Mouse (Mus musculus) fibroblast of lung, adult 2 months (primary cell): ENCODE measurements around the gene Folr2.

Experiments
- DNase-seq: peaks from one replicate; pipeline ENCODE4 v3.0.0-alpha.2; 2011; ENCODE audit warnings: low read depth

Gene Folr2

DNA sequence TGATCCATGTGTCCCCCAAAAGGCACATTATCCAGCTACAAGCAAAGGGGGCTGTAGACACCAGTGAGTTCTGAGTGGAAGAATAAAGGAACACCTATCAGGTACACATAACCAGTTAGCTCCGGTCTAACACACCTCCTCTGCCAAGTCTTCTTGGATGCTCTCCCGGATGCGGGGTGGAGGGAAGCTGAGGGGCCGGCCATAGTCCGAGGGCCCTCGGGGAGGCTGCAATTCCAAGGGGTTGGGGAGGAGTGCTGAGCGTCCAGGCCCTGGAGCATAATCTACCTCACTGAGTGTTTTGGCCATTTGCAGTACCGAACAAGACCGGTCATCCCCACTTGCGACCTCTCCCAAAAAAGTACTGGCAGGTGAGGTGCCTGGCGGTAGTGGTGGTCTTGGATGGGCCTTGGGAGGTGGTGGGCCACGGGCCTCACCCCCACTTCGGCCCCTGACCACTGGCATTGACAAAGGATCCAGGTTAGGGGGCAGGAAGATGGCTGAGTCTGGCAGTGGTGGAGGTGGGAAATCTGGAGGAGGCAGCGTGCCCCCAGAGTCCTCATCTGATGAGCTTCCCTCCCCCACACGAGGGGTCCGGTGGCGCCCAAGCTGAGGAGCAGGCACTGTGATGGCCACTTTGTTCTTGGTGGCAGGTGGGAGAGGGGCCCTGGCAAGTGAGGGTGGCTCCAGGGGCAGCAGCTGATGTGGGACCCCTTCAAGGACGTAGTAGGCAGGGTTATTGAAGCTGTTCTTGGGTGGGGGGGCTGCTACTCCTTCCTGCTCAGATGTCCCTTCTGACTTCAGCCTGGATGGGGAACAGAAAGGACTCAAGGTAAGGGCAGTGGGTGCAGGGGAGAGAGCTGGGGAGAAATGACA lies 33.0 kb downstream of the Folr2 start:
- no peak for DNase-seq

GRCm38 (mm10) chr7:101822836-101823757 lies 33.9 kb downstream of the Folr2 start:
- DNase-seq = no peak

GRCm38 (mm10) chr7:101821571-101822501 lies 35.2 kb downstream of the Folr2 start:
- DNase-seq = no peak

DNA sequence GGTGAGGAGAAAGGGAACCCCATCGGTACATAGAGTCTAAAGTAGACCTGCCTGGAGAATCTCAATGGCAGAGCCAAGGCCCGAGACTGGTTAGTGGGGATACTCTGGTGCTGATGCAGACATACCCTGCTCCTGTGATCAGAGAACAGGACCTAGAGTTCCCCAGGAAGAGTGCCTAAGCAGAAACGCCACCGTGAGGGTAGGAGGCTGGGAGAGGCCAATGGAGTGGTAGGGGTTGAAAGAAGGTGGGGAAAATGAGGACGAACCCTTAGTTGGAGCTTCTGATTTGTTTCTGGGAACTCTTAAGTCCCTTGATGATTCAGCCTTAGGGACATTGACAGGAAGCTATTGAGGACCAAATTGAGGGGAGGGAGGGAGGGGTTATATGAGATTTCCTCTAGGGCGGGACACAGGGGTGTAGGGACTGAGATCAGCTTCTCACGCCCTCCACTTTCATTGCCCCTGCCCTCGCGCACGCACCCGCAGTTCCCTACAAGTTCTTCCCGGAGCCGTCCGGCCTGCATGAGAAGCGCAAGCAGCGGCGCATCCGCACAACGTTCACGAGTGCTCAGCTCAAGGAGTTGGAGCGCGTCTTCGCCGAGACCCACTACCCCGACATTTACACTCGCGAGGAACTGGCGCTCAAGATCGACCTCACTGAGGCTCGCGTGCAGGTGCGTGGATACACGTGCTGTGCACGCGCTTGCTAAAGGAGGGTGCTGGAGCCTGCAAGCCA lies 36.5 kb downstream of the Folr2 start:
- no peak for DNase-seq

DNA sequence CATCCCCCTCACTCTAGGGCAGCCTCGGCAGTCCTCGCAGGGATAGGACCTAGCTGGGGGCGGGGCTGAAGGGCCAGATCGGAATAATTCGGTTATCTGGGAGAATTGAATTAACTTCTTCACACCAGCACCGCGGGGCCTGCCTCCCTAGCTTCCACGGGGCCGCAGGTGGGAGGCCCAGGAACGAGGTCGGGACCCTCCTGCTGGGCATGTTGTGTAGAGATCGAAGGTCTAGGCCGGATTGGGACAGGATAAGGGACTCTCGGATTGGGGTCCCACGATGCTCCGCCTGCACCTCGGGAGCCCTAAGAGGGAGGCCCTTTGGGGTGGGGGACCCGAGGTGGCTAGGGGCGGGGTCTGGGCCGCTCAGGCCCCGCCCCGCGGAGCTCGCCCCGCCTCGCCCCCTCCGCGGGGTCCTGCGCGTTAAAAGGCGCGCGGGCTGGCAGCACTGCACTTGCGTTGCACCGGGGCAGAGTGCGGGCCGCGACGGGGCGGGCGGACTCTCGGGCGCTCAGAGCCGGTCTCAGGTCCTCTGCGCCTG lies 39.1 kb downstream of the Folr2 start, which contains the start of gene Phox2a:
Gene Phox2a (plus strand): TSS at position 453 of the 541 bp plus-strand sequence.
- no peak for DNase-seq
